Mouse (Mus musculus) heart, adult 2 months (tissue): ENCODE data around the gene Htt. TPM values are rescaled to one million over a fixed set of nuclear protein-coding genes. Genes with fewer than 3 reads are reported as not detected.

Source experiments
- DNase-seq, 2 experiments: peaks; one replicate each; pipeline ENCODE4 v3.0.0; 2021
- H3K27ac ChIP-seq: fragments of 200-600 bp; 2 replicates; pipeline ENCODE4 v1.8.1; 2022
- H3K27me3 ChIP-seq: fragments of 200-500 bp; 2 replicates; pipeline ENCODE4 v1.6.1; 2012; ENCODE audit warnings: mild to moderate bottlenecking, low read length, inconsistent platforms, mixed read lengths; ENCODE audit not compliant: control insufficient read depth, insufficient read depth
- H3K36me3 ChIP-seq: fragments of 200-500 bp; 2 replicates; pipeline ENCODE4 v1.6.1; 2012; ENCODE audit warnings: low read length, inconsistent platforms; ENCODE audit not compliant: control insufficient read depth, insufficient read depth
- H3K4me1 ChIP-seq: fragments of 200-500 bp; 2 replicates; pipeline ENCODE4 v1.6.1; 2011; ENCODE audit warnings: low read length; ENCODE audit not compliant: control insufficient read depth, insufficient read depth
- H3K4me3 ChIP-seq: fragments of 200-600 bp; 2 replicates; pipeline ENCODE4 v1.8.1; 2022
- H3K79me2 ChIP-seq: fragments of 200-500 bp; replicated peaks from 2 replicates; pipeline ENCODE4 v1.6.1; 2012; ENCODE audit warnings: mild to moderate bottlenecking, inconsistent platforms, low read length, moderate library complexity, mixed read lengths; ENCODE audit not compliant: control insufficient read depth, insufficient read depth
- H3K9ac ChIP-seq: fragments of 200-500 bp; 2 replicates; pipeline ENCODE4 v1.6.1; 2012; ENCODE audit warnings: low read depth, mild to moderate bottlenecking, control low read depth, inconsistent platforms, low read length, mixed read lengths
- CTCF ChIP-seq: fragments of 200-600 bp; IDR thresholded peaks from 2 replicates; pipeline ENCODE4 v1.8.1; 2022; ENCODE audit warnings: antibody characterized with exemption, mild to moderate bottlenecking, moderate library complexity
- EP300 ChIP-seq: fragments of 200-500 bp; IDR thresholded peaks from 2 replicates; pipeline ENCODE4 v1.6.1; 2011; ENCODE audit warnings: low read depth, low read length, control low read depth; ENCODE audit not compliant: insufficient read depth
- POLR2A ChIP-seq: fragments of 200-500 bp; IDR thresholded peaks from 2 replicates; pipeline ENCODE4 v1.6.1; 2011; ENCODE audit warnings: mild to moderate bottlenecking, low read depth, low read length, control low read depth; ENCODE audit not compliant: insufficient read depth
- WGBS: fragments of 180-500 bp; shearing (Covaris S2); methylation state at CpG from one replicate; pipeline ENCODE4 v1.1.7; 2018; 5-methylcytosine and 5-hydroxymethylcytosine counted together
- intact Hi-C: fragments of 180-260 bp; cut with DNase I; formaldehyde crosslinking; loops from one replicate; pipeline ENCODE4 v1.15.1; 2025
- polyA plus RNA-seq: library from polyadenylated mRNA; depleted of rRNA; stranded (reverse); fragments of >200 nt; gene quantifications from 2 replicates; pipeline ENCODE4 v1.2.3, GENCODE M21; 2012
- total RNA-seq, 2 experiments: library from RNA; stranded (reverse); gene quantifications; 2 replicates each; pipeline ENCODE4 v1.2.3; 2021

Htt gene
- total and polyA plus RNA-seq, 3 experiments = 6.5 to 12.0 (median 11.5) TPM

GRCm38 (mm10) chr5:34930151-34930975 lies 168.8 kb downstream of the Htt start:
- no peaks in the 10 kb centered on the region for H3K27me3 ChIP-seq
- H3K4me3 ChIP-seq = no peak overlapping the region
- DNase-seq = no peak
- TF ChIP-seq CTCF = no peak
- TF ChIP-seq EP300 = no peak
- no peak for TF ChIP-seq POLR2A
- WGBS = 83% methylated on average over 9 of the region's 9 CpGs
- peaks cover 3% of the 10 kb centered on the region; the same call in 1 of the 2 replicates for H3K36me3 ChIP-seq
- H3K27ac ChIP-seq = peak overlapping the region; percentile 75
- no peaks in the 10 kb centered on the region for H3K79me2 ChIP-seq
- intact Hi-C loops = no loop called here
- peaks cover 15% of the 10 kb centered on the region for H3K4me1 ChIP-seq
- no peak overlapping the region for H3K9ac ChIP-seq

GRCm38 (mm10) chr5:34931091-34931490 lies 169.6 kb downstream of the Htt start:
- H3K27me3 ChIP-seq = no peaks in the 10 kb centered on the region
- H3K36me3 ChIP-seq = peaks cover 3% of the 10 kb centered on the region; the same call in 1 of the 2 replicates
- 65% methylated on average over 2 of the region's 2 CpGs for WGBS
- H3K79me2 ChIP-seq = no peaks in the 10 kb centered on the region
- intact Hi-C loops = no loop called here
- peak overlapping the region; percentile 75 for H3K27ac ChIP-seq
- H3K4me3 ChIP-seq = no peak overlapping the region
- H3K9ac ChIP-seq = no peak overlapping the region
- peaks cover 15% of the 10 kb centered on the region for H3K4me1 ChIP-seq
- DNase-seq = no peak
- no peak for TF ChIP-seq POLR2A
- no peak for TF ChIP-seq CTCF
- TF ChIP-seq EP300 = no peak

- DNase-seq = peak in 1 of 2 experiments; percentile 29
- intact Hi-C loops = loop anchor here (2.0 kb wide), 1 partner anchor 37 kb away; no protein-coding TSS in a partner anchor
- no peaks in the 10 kb centered on the region for H3K27me3 ChIP-seq
- H3K9ac ChIP-seq = no peak overlapping the region
- peaks cover 15% of the 10 kb centered on the region for H3K4me1 ChIP-seq
- peak overlapping the region; percentile 75 for H3K27ac ChIP-seq
- no peak for TF ChIP-seq POLR2A
- H3K4me3 ChIP-seq = no peak overlapping the region
- 22% methylated on average over 11 of the region's 11 CpGs for WGBS
- H3K36me3 ChIP-seq = peaks cover 3% of the 10 kb centered on the region; the same call in 1 of the 2 replicates
- H3K79me2 ChIP-seq = no peaks in the 10 kb centered on the region
Observed at GRCm38 (mm10) chr5:34931516-34932457, 170.2 kb downstream of the Htt start.

GRCm38 (mm10) chr5:34932458-34932806 lies 170.9 kb downstream of the Htt start:
- DNase-seq = no peak
- 32% methylated on average over 4 of the region's 4 CpGs for WGBS

GRCm38 (mm10) chr5:34933461-34933860 lies 171.9 kb downstream of the Htt start:
- peaks cover 3% of the 10 kb centered on the region; the same call in 1 of the 2 replicates for H3K36me3 ChIP-seq
- H3K9ac ChIP-seq = no peak overlapping the region
- DNase-seq = no peak
- no peak overlapping the region for H3K4me3 ChIP-seq
- 93% methylated on average over 1 of the region's 1 CpGs for WGBS
- peak; percentile 62 for TF ChIP-seq CTCF
- TF ChIP-seq POLR2A = no peak
- no peak for TF ChIP-seq EP300
- no peaks in the 10 kb centered on the region for H3K27me3 ChIP-seq
- H3K79me2 ChIP-seq = no peaks in the 10 kb centered on the region
- H3K4me1 ChIP-seq = peaks cover 15% of the 10 kb centered on the region
- intact Hi-C loops = loop anchor here (2.0 kb wide), 1 partner anchor 35 kb away; no protein-coding TSS in a partner anchor
- H3K27ac ChIP-seq = no peak overlapping the region

More at GRCm38 (mm10) chr5:34932458-34932806, 170.9 kb downstream of the Htt start:
- Histone ChIP-seq H3K36me3 (peaks cover 3% of the 10 kb centered on the region; the same call in 1 of the 2 replicates), H3K27me3 (no peaks in the 10 kb centered on the region), H3K79me2 (no peaks in the 10 kb centered on the region), H3K4me3 (no peak overlapping the region), H3K9ac (no peak overlapping the region), H3K27ac (peak overlapping the region; percentile 75), H3K4me1 (peaks cover 15% of the 10 kb centered on the region)
- 0 out of 2 replicates have a peak, but pooled peaks have one; percentile 20 for TF ChIP-seq EP300
- no peak for TF ChIP-seq CTCF
- peak; percentile 20; the same call in 1 of the 2 replicates for TF ChIP-seq POLR2A
- intact Hi-C loops = loop anchor here (2.0 kb wide), 1 partner anchor 36 kb away; no protein-coding TSS in a partner anchor
